Mouse (Mus musculus): ENCODE measurements around the gene Rbm14. TPM values are rescaled to one million over a fixed set of nuclear protein-coding genes. Genes with fewer than 3 reads are reported as not detected.
A peak's percentile ranks its signal among the peaks of the same experiment; 100 is the strongest.
"Not testable (repeated sequence)": the region's sequence is repeated elsewhere in the genome, so short reads cannot be mapped to it uniquely, and the experiment has no call there.

Rbm14 gene
- polyA plus RNA-seq, 1 experiment from 2014 or later, result 75.9 TPM

- Histone ChIP-seq H3K4me2 (replicated peaks; ENCODE audit: low read depth, low read length) (no peak overlapping the region), H3K27ac (ENCODE audit: low read length) (no peak overlapping the region), H3K4me3 (ENCODE audit: low read depth, low read length) (no peak overlapping the region), H3K4me1 (ENCODE audit: control insufficient read depth, insufficient read depth, low read length) (0 out of 2 replicates have a peak, but pooled peaks cover 3% of the 10 kb centered on the region), H3K36me3 (ENCODE audit: control insufficient read depth, insufficient read depth, low read length) (peaks cover 71% of the 10 kb centered on the region), H3K9me3 (ENCODE audit: control insufficient read depth, low read depth, low read length) (no peaks in the 10 kb centered on the region), H3K9ac (replicated peaks; ENCODE audit: low read depth, low read length) (no peak overlapping the region), H3K27me3 (ENCODE audit: control insufficient read depth, insufficient read depth, low read length) (no peaks in the 10 kb centered on the region)
- no peak for ATAC-seq (ENCODE audit: insufficient number of reproducible peaks, insufficient read depth, low FRiP score, low read depth)
- 87% methylated on average over 7 of the region's 7 CpGs for WGBS
These were observed 26.2 kb downstream of the Rbm14 start for GRCm38 (mm10) chr19:4785206-4785605.

DNA sequence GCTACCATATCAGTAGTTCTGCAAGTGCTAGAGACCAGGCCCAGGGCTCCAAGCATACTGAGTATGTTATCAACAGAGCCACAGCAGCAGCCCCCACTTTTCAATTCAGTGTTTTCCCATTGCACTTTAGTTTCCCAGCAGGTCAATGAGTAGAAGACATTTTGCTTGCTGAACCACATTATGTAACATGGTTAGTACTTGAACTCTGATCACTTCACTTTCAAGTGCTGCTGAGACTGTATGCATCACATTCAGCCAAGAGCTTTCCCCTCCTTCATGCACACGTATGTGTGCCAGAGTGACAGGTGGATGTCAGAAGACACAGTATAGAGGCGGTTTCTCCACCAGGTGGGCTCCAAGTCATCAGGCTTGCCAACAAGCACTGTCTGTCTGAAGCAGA lies 28.5 kb downstream of the Rbm14 start:
- H3K4me3 ChIP-seq (ENCODE audit: low read depth, low read length), result no peak overlapping the region
- no peaks in the 10 kb centered on the region for H3K4me1 ChIP-seq (ENCODE audit: control insufficient read depth, insufficient read depth, low read length)
- peaks cover 75% of the 10 kb centered on the region for H3K36me3 ChIP-seq (ENCODE audit: control insufficient read depth, insufficient read depth, low read length)
- no peak for ATAC-seq (ENCODE audit: insufficient number of reproducible peaks, insufficient read depth, low FRiP score, low read depth)
- no peaks in the 10 kb centered on the region for H3K9me3 ChIP-seq (ENCODE audit: control insufficient read depth, low read depth, low read length)
- no peaks in the 10 kb centered on the region for H3K27me3 ChIP-seq (ENCODE audit: control insufficient read depth, insufficient read depth, low read length)
- H3K27ac ChIP-seq (ENCODE audit: low read length), result no peak overlapping the region
- H3K9ac ChIP-seq (replicated peaks; ENCODE audit: low read depth, low read length), result no peak overlapping the region
- WGBS, result 93% methylated on average over 2 of the region's 2 CpGs
- H3K4me2 ChIP-seq (replicated peaks; ENCODE audit: low read depth, low read length), result no peak overlapping the region

GRCm38 (mm10) chr19:4772785-4773184 lies 38.6 kb downstream of the Rbm14 start:
- no peaks in the 10 kb centered on the region for H3K4me1 ChIP-seq (ENCODE audit: control insufficient read depth, insufficient read depth, low read length)
- no peak for ATAC-seq (ENCODE audit: insufficient number of reproducible peaks, insufficient read depth, low FRiP score, low read depth)
- H3K4me2 ChIP-seq (replicated peaks; ENCODE audit: low read depth, low read length), result no peak overlapping the region
- H3K27me3 ChIP-seq (ENCODE audit: control insufficient read depth, insufficient read depth, low read length), result no peaks in the 10 kb centered on the region
- H3K27ac ChIP-seq (ENCODE audit: low read length), result no peak overlapping the region
- H3K9me3 ChIP-seq (ENCODE audit: control insufficient read depth, low read depth, low read length), result no peaks in the 10 kb centered on the region
- H3K4me3 ChIP-seq (ENCODE audit: low read depth, low read length), result no peak overlapping the region
- no peak overlapping the region for H3K9ac ChIP-seq (replicated peaks; ENCODE audit: low read depth, low read length)
- WGBS, result 55% methylated on average over 3 of the region's 3 CpGs
- H3K36me3 ChIP-seq (ENCODE audit: control insufficient read depth, insufficient read depth, low read length), result peaks cover 66% of the 10 kb centered on the region

GRCm38 (mm10) chr19:4767507-4768148 lies 43.8 kb downstream of the Rbm14 start:
- H3K4me1 ChIP-seq (ENCODE audit: control insufficient read depth, insufficient read depth, low read length), result no peaks in the 10 kb centered on the region
- no peak for ATAC-seq (ENCODE audit: insufficient number of reproducible peaks, insufficient read depth, low FRiP score, low read depth)
- WGBS, result 83% methylated on average over 12 of the region's 12 CpGs
- no peak overlapping the region for H3K27ac ChIP-seq (ENCODE audit: low read length)
- H3K9ac ChIP-seq (replicated peaks; ENCODE audit: low read depth, low read length), result no peak overlapping the region
- H3K4me3 ChIP-seq (ENCODE audit: low read depth, low read length), result no peak overlapping the region
- H3K27me3 ChIP-seq (ENCODE audit: control insufficient read depth, insufficient read depth, low read length), result no peaks in the 10 kb centered on the region
- H3K36me3 ChIP-seq (ENCODE audit: control insufficient read depth, insufficient read depth, low read length), result peaks cover 70% of the 10 kb centered on the region
- no peak overlapping the region for H3K4me2 ChIP-seq (replicated peaks; ENCODE audit: low read depth, low read length)
- H3K9me3 ChIP-seq (ENCODE audit: control insufficient read depth, low read depth, low read length), result no peaks in the 10 kb centered on the region

GRCm38 (mm10) chr19:4762876-4763275 lies 48.6 kb downstream of the Rbm14 start:
- H3K36me3 ChIP-seq (ENCODE audit: control insufficient read depth, insufficient read depth, low read length), result peaks cover 58% of the 10 kb centered on the region
- WGBS, result 48% methylated on average over 1 of the region's 1 CpGs

GRCm38 (mm10) chr19:4760544-4760943 lies 50.9 kb downstream of the Rbm14 start:
- not testable (repeated sequence) for ATAC-seq (ENCODE audit: insufficient number of reproducible peaks, insufficient read depth, low FRiP score, low read depth); H3K4me2 ChIP-seq (replicated peaks; ENCODE audit: low read depth, low read length); H3K4me3 ChIP-seq (ENCODE audit: low read depth, low read length); H3K9me3 ChIP-seq (ENCODE audit: control insufficient read depth, low read depth, low read length); H3K27ac ChIP-seq (ENCODE audit: low read length); H3K27me3 ChIP-seq (ENCODE audit: control insufficient read depth, insufficient read depth, low read length); H3K9ac ChIP-seq (replicated peaks; ENCODE audit: low read depth, low read length)
- H3K36me3 ChIP-seq (ENCODE audit: control insufficient read depth, insufficient read depth, low read length), result peaks cover 43% of the 10 kb centered on the region
- peaks cover 10% of the 10 kb centered on the region; the same call in 1 of the 2 replicates for H3K4me1 ChIP-seq (ENCODE audit: control insufficient read depth, insufficient read depth, low read length)
- WGBS, result 88% methylated on average over 8 of the region's 8 CpGs

More at GRCm38 (mm10) chr19:4762876-4763275, 48.6 kb downstream of the Rbm14 start:
- ATAC-seq (ENCODE audit: insufficient number of reproducible peaks, insufficient read depth, low FRiP score, low read depth), result no peak
- H3K27ac ChIP-seq (ENCODE audit: low read length), result no peak overlapping the region
- peaks cover 7% of the 10 kb centered on the region; the same call in 1 of the 2 replicates for H3K4me1 ChIP-seq (ENCODE audit: control insufficient read depth, insufficient read depth, low read length)
- no peak overlapping the region for H3K9ac ChIP-seq (replicated peaks; ENCODE audit: low read depth, low read length)
- H3K4me2 ChIP-seq (replicated peaks; ENCODE audit: low read depth, low read length), result no peak overlapping the region
- H3K27me3 ChIP-seq (ENCODE audit: control insufficient read depth, insufficient read depth, low read length), result no peaks in the 10 kb centered on the region
- H3K9me3 ChIP-seq (ENCODE audit: control insufficient read depth, low read depth, low read length), result no peaks in the 10 kb centered on the region
- H3K4me3 ChIP-seq (ENCODE audit: low read depth, low read length), result no peak overlapping the region

- WGBS, result 4% methylated on average over 9 of the region's 9 CpGs
- H3K9ac ChIP-seq (replicated peaks; ENCODE audit: low read depth, low read length), result peak overlapping the region; percentile 71
- H3K4me2 ChIP-seq (replicated peaks; ENCODE audit: low read depth, low read length), result peak overlapping the region; percentile 53
- no peaks in the 10 kb centered on the region for H3K27me3 ChIP-seq (ENCODE audit: control insufficient read depth, insufficient read depth, low read length)
- no peaks in the 10 kb centered on the region for H3K9me3 ChIP-seq (ENCODE audit: control insufficient read depth, low read depth, low read length)
- peak; percentile 2; the same call in 1 of the 2 replicates for ATAC-seq (ENCODE audit: insufficient number of reproducible peaks, insufficient read depth, low FRiP score, low read depth)
- H3K27ac ChIP-seq (ENCODE audit: low read length), result peak overlapping the region; percentile 91
- peaks cover 10% of the 10 kb centered on the region; the same call in 1 of the 2 replicates for H3K4me1 ChIP-seq (ENCODE audit: control insufficient read depth, insufficient read depth, low read length)
- peak overlapping the region; percentile 63 for H3K4me3 ChIP-seq (ENCODE audit: low read depth, low read length)
- peaks cover 14% of the 10 kb centered on the region; the same call in 1 of the 2 replicates for H3K36me3 ChIP-seq (ENCODE audit: control insufficient read depth, insufficient read depth, low read length)
These were observed 54.5 kb downstream of the Rbm14 start for GRCm38 (mm10) chr19:4756921-4757320.

GRCm38 (mm10) chr19:4756193-4756911 lies 55.1 kb downstream of the Rbm14 start, which contains the start of gene Rbm4b:
Rbm4b (plus strand) TSS chr19:4756497.
- Histone ChIP-seq H3K9me3 (ENCODE audit: control insufficient read depth, low read depth, low read length) (no peaks in the 10 kb centered on the region), H3K27ac (ENCODE audit: low read length) (peak within 1 kb of the TSS; percentile 91), H3K4me2 (replicated peaks; ENCODE audit: low read depth, low read length) (peak within 1 kb of the TSS; percentile 69), H3K27me3 (ENCODE audit: control insufficient read depth, insufficient read depth, low read length) (no peaks in the 10 kb centered on the region), H3K36me3 (ENCODE audit: control insufficient read depth, insufficient read depth, low read length) (peaks cover 11% of the 10 kb centered on the region; the same call in 1 of the 2 replicates), H3K4me1 (ENCODE audit: control insufficient read depth, insufficient read depth, low read length) (peaks cover 10% of the 10 kb centered on the region; the same call in 1 of the 2 replicates), H3K9ac (replicated peaks; ENCODE audit: low read depth, low read length) (peak within 1 kb of the TSS; percentile 71), H3K4me3 (ENCODE audit: low read depth, low read length) (peak within 1 kb of the TSS; percentile 63)
- under 1% methylated on average over 64 of the region's 65 CpGs for WGBS
- peak; percentile 96 for ATAC-seq (ENCODE audit: insufficient number of reproducible peaks, insufficient read depth, low FRiP score, low read depth)

All from stomach, embryonic 14.5 days (tissue).